ENCODE assay signal across 8 mouse cellular contexts in genomic region chr14:27038783-27039182, GRCm38 (mm10). TPM values are rescaled to one million over a fixed set of nuclear protein-coding genes. Genes with fewer than 3 reads are reported as not detected.
DNase-seq lines count a peak whose midpoint lies in the region; ATAC-seq lines count a peak whose summit lies in the region.

Il17rd (plus strand) TSS chr14:27038941.

- peak; percentile 92 for ATAC-seq in hindbrain, embryonic 12.5 days (ENCODE audit: low FRiP score)

- no peaks in the 10 kb centered on the region for H3K9me3 ChIP-seq in hindbrain, embryonic 12.5 days (replicated peaks)

- peak within 1 kb of the TSS; percentile 94 for H3K4me3 ChIP-seq in hindbrain, embryonic 12.5 days

- H3K27me3 ChIP-seq in hindbrain, embryonic 12.5 days = peaks cover 23% of the 10 kb centered on the region

- H3K9ac ChIP-seq in hindbrain, embryonic 12.5 days = peak within 1 kb of the TSS; percentile 81

- H3K27ac ChIP-seq in hindbrain, embryonic 12.5 days = peak within 1 kb of the TSS; percentile 83

- peak; percentile 92 for DNase-seq in MN1 (ENCODE audit: low spot score)
- DNase-seq in cerebellum, adult 9-11 months = peak; percentile 68
- peak; percentile 69 to 77 for DNase-seq in frontal cortex, postnatal 14 days (ENCODE audit: low spot score in 2 of 2)
- DNase-seq in layer of hippocampus, postnatal 14 days (ENCODE audit: low spot score in 2 of 2) = peak; percentile 66 to 80
- DNase-seq in lung, postnatal 10 days = peak; percentile 97
- peak; percentile 93 for DNase-seq in ovary, postnatal 36 days (ENCODE audit: low spot score)
- DNase-seq in thymus, postnatal 14 days = peak; percentile 73

- H3K4me2 ChIP-seq in hindbrain, embryonic 12.5 days (replicated peaks) = peak within 1 kb of the TSS; percentile 94

- peaks cover 36% of the 10 kb centered on the region for H3K4me1 ChIP-seq in hindbrain, embryonic 12.5 days

- no peaks in the 10 kb centered on the region for H3K36me3 ChIP-seq in hindbrain, embryonic 12.5 days

- WGBS in hindbrain, embryonic 12.5 days = under 1% methylated on average over 29 of the region's 29 CpGs

RNA-seq across cellular contexts. Expression of gene Il17rd, which starts in this region (rescaled TPM):
- polyA plus RNA-seq in hindbrain, embryonic 12.5 days (2016; fragmentation: Nextera tagmentation; extraction: Ambion mirVana) = 7.6 and 8.6 TPM in 2 replicates
- total RNA-seq in layer of hippocampus, postnatal 14 days (2021) = 1 to 10 TPM; 3.9 to 4.3 TPM

Comparison
In these comparisons a context has a peak if more than half of its experiments do, and no peak if none do; other contexts are left out.
1. Peak in every context shown above with its lines: DNase-seq, ATAC-seq, H3K4me3 ChIP-seq and H3K27ac ChIP-seq.